Mouse (Mus musculus): Measurements from ENCODE around the gene Cdc5l.

The Cdc5l gene

GRCm38 (mm10) chr17:45371042-45371441 lies 62.5 kb downstream of the Cdc5l start:
- DNase-seq (ENCODE audit: low read depth, low spot score): no peak

GRCm38 (mm10) chr17:45370535-45370934 lies 63.0 kb downstream of the Cdc5l start:
- DNase-seq (ENCODE audit: low read depth, low spot score): no peak

GRCm38 (mm10) chr17:45364871-45365270 lies 68.7 kb downstream of the Cdc5l start:
- no peak for DNase-seq (ENCODE audit: low read depth, low spot score)

GRCm38 (mm10) chr17:45360950-45361349 lies 72.6 kb downstream of the Cdc5l start:
- no peak for DNase-seq (ENCODE audit: low read depth, low spot score)

- no peak for DNase-seq (ENCODE audit: low read depth, low spot score)
Observed at GRCm38 (mm10) chr17:45359443-45359842, 74.1 kb downstream of the Cdc5l start.

- DNase-seq (ENCODE audit: low read depth, low spot score): no peak
Observed at GRCm38 (mm10) chr17:45356431-45356830, 77.1 kb downstream of the Cdc5l start.

GRCm38 (mm10) chr17:45347951-45348350 lies 85.6 kb downstream of the Cdc5l start:
- no peak for DNase-seq (ENCODE audit: low read depth, low spot score)
